Mouse (Mus musculus): Measurements from ENCODE around the gene L3mbtl4. TPM values are rescaled to one million over a fixed set of nuclear protein-coding genes. Genes with fewer than 3 reads are reported as not detected.

L3mbtl4 gene
- total and polyA plus RNA-seq, 3 experiments, result not detected

DNA sequence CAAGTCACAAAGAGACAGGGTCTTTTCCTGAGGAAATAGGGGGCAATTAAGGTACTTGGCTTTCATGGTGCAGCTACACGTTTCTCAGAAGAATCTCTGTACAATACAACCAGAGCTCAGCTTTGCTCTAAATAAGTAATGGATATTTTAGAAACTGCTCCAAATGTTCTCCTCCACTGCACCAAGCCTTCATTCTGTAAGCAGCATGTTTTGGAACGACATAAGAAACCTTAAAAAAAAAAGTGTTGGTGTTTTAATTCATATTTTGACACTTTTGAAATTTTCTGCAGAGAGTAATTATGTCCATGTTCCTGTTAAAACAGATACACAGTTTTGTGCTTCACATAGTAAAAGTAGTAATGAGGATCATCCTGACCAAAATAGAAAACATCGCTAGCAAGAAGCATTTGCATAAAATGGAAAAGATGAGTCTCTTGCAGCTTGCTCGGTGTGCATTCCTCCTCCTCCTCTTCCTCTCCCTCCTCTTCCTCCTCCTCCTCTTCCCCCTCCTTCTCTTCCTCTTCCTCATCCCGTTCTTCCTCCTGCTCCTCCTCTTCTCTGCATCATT lies 369.0 kb downstream of the L3mbtl4 start:
- no peak overlapping the region for H3K4me2 ChIP-seq (ENCODE audit: insufficient read depth, low read depth, poor library complexity, severe bottlenecking)
- no peak for TF ChIP-seq MAX (IDR thresholded peaks at IDR 0.05; ENCODE audit: low read length)
- TF ChIP-seq ZKSCAN1 (IDR thresholded peaks at IDR 0.05; ENCODE audit: borderline replicate concordance, low read depth, low read length), result no peak
- no peak for TF ChIP-seq MAFK (IDR thresholded peaks at IDR 0.05; ENCODE audit: insufficient replicate concordance, low read length)
- TF ChIP-seq E2F4 (IDR thresholded peaks at IDR 0.05; ENCODE audit: insufficient replicate concordance, low read depth, low read length), result no peak
- TF ChIP-seq MYC (IDR thresholded peaks at IDR 0.05; ENCODE audit: low read depth, low read length), result no peak
- TF ChIP-seq TBP (conservative IDR thresholded peaks at IDR 0.05; ENCODE audit: low read depth, low read length), result no peak
- no peak for TF ChIP-seq POLR2AphosphoS2 (IDR thresholded peaks at IDR 0.05; ENCODE audit: low read depth, low read length)
- TF ChIP-seq BHLHE40 (IDR thresholded peaks at IDR 0.05; ENCODE audit: low read depth, low read length), result no peak
- dilution Hi-C loops (cut with MboI; ENCODE audit: extremely low pct_ligation_motif_present, extremely low pct_unique_long_range_greater_than_20kb, low sequenced_read_pairs) (no loop called here), in situ Hi-C loops (cut with MboI; ENCODE audit: low pct_ligation_motif_present, low pct_unique_long_range_greater_than_20kb, low sequenced_read_pairs) (no loop called here)
- H3K27me3 ChIP-seq (replicated peaks), result no peaks in the 10 kb centered on the region
- H3K4me3 ChIP-seq (replicated peaks in 1 of 3; ENCODE audit: low read depth in 2 of 3, low read length in 2 of 3, poor library complexity in 1 of 3), result no peak overlapping the region
- H3K79me2 ChIP-seq (replicated peaks; ENCODE audit: control insufficient read depth, extremely low read depth, insufficient read depth, poor library complexity, severe bottlenecking), result no peaks in the 10 kb centered on the region
- H3K4me1 ChIP-seq (ENCODE audit: control insufficient read depth in 1 of 2, insufficient read depth in 2 of 2), result no peaks in the 10 kb centered on the region
- no peak overlapping the region for H3K27ac ChIP-seq (ENCODE audit: insufficient read depth, low read depth)
- no peak overlapping the region for H3K9ac ChIP-seq (ENCODE audit: insufficient read depth, low read depth)
- no peak for DNase-seq (ENCODE audit: extremely low read depth)
- no peaks in the 10 kb centered on the region for H3K36me3 ChIP-seq (replicated peaks in 1 of 2; ENCODE audit: control insufficient read depth in 1 of 2, insufficient read depth in 1 of 2, low read length in 1 of 2)
- peaks cover 45% of the 10 kb centered on the region for H3K9me3 ChIP-seq (replicated peaks; ENCODE audit: low read length)

DNA sequence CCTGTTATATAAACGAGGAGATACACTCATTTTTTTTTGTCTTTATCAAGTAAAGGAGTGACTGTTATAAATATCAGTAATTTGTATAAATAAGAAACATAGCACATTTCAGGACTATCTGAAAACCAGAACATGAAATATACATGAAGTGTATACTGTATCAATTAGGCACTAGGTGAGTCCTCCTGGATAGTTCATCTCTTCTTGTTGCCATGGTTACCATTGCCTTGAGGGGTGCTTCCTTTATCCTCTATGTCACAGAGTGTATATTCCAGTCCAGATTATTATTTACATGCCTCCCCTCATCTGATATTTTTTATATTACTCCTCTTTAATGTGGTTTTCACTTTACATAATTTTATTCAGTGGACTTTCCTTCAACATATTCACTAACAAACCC lies 392.9 kb downstream of the L3mbtl4 start:
- dilution Hi-C loops (cut with MboI; ENCODE audit: extremely low pct_ligation_motif_present, extremely low pct_unique_long_range_greater_than_20kb, low sequenced_read_pairs), result no loop called here
- H3K79me2 ChIP-seq (replicated peaks; ENCODE audit: control insufficient read depth, extremely low read depth, insufficient read depth, poor library complexity, severe bottlenecking), result no peaks in the 10 kb centered on the region
- DNase-seq (ENCODE audit: extremely low read depth), result no peak
- no peaks in the 10 kb centered on the region for H3K4me1 ChIP-seq (ENCODE audit: control insufficient read depth in 1 of 2, insufficient read depth in 2 of 2)
- no peak overlapping the region for H3K27ac ChIP-seq (ENCODE audit: insufficient read depth, low read depth)
- peaks cover 52% of the 10 kb centered on the region for H3K9me3 ChIP-seq (replicated peaks; ENCODE audit: low read length)
- H3K27me3 ChIP-seq (replicated peaks), result no peaks in the 10 kb centered on the region
- H3K4me2 ChIP-seq (ENCODE audit: insufficient read depth, low read depth, poor library complexity, severe bottlenecking), result no peak overlapping the region
- H3K9ac ChIP-seq (ENCODE audit: insufficient read depth, low read depth), result no peak overlapping the region
- in situ Hi-C loops (cut with MboI; ENCODE audit: low pct_ligation_motif_present, low pct_unique_long_range_greater_than_20kb, low sequenced_read_pairs), result no loop called here
- TF ChIP-seq JUN (IDR thresholded peaks at IDR 0.05; ENCODE audit: insufficient read depth, low read depth, low read length) (no peak), BHLHE40 (IDR thresholded peaks at IDR 0.05; ENCODE audit: low read depth, low read length) (no peak), ZC3H11A (IDR thresholded peaks at IDR 0.05; ENCODE audit: low read depth, low read length) (no peak), GABPA (IDR thresholded peaks at IDR 0.05; ENCODE audit: insufficient replicate concordance, low read depth, low read length) (no peak), TCF12 (IDR thresholded peaks at IDR 0.05; ENCODE audit: low read depth, low read length) (no peak)
- no peaks in the 10 kb centered on the region for H3K36me3 ChIP-seq (replicated peaks in 1 of 2; ENCODE audit: control insufficient read depth in 1 of 2, insufficient read depth in 1 of 2, low read length in 1 of 2)
- H3K4me3 ChIP-seq (replicated peaks in 1 of 3; ENCODE audit: low read depth in 2 of 3, low read length in 2 of 3, poor library complexity in 1 of 3), result no peak overlapping the region

DNA sequence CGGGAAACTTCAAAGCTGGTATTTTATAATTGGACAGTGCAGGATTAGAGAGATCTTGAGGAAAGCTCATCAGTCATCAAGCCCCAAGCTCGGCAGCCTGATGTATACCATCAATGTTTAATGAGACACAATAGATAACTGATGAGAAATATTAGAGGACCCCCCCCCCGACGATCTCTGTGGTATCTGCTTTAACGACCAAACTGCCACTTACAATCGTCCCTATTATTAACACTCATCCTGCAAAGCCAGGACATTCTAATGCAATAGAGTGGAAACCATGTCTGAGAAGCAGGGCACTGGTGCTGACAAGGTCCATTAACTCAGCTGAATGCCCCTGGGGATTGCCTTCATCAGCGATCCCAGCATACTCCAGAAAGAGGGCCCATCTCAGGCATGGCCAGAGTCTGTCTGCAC lies 398.5 kb downstream of the L3mbtl4 start:
- Histone ChIP-seq H3K4me3 (replicated peaks in 1 of 3; ENCODE audit: low read depth in 2 of 3, low read length in 2 of 3, poor library complexity in 1 of 3) (no peak overlapping the region), H3K27me3 (replicated peaks) (no peaks in the 10 kb centered on the region), H3K27ac (ENCODE audit: insufficient read depth, low read depth) (no peak overlapping the region), H3K9me3 (replicated peaks; ENCODE audit: low read length) (peaks cover 51% of the 10 kb centered on the region), H3K4me1 (ENCODE audit: control insufficient read depth in 1 of 2, insufficient read depth in 2 of 2) (no peaks in the 10 kb centered on the region), H3K4me2 (ENCODE audit: insufficient read depth, low read depth, poor library complexity, severe bottlenecking) (no peak overlapping the region), H3K9ac (ENCODE audit: insufficient read depth, low read depth) (no peak overlapping the region), H3K79me2 (replicated peaks; ENCODE audit: control insufficient read depth, extremely low read depth, insufficient read depth, poor library complexity, severe bottlenecking) (no peaks in the 10 kb centered on the region), H3K36me3 (replicated peaks in 1 of 2; ENCODE audit: control insufficient read depth in 1 of 2, insufficient read depth in 1 of 2, low read length in 1 of 2) (no peaks in the 10 kb centered on the region)
- TF ChIP-seq EP300 (IDR thresholded peaks at IDR 0.05; ENCODE audit: low read length) (no peak), CHD2 (IDR thresholded peaks at IDR 0.05; ENCODE audit: low read length) (no peak), MAZ (IDR thresholded peaks at IDR 0.05; ENCODE audit: low read depth, low read length) (no peak), RCOR1 (conservative IDR thresholded peaks at IDR 0.05; ENCODE audit: low read depth, low read length) (no peak), ZNF384 (IDR thresholded peaks at IDR 0.05; ENCODE audit: low read depth, low read length) (no peak), E2F4 (IDR thresholded peaks at IDR 0.05; ENCODE audit: insufficient replicate concordance, low read depth, low read length) (no peak), JUND (conservative IDR thresholded peaks at IDR 0.05; ENCODE audit: low read depth, low read length) (no peak), MEF2A (IDR thresholded peaks at IDR 0.05; ENCODE audit: borderline replicate concordance, low read depth, low read length) (no peak), NRF1 (IDR thresholded peaks at IDR 0.05; ENCODE audit: low read depth, low read length) (no peak), CTCF (conservative IDR thresholded peaks at IDR 0.05 in 1 of 2, IDR thresholded peaks at IDR 0.05 in 1 of 2; ENCODE audit: low read depth in 2 of 2, low read length in 2 of 2) (no peak), ZC3H11A (IDR thresholded peaks at IDR 0.05; ENCODE audit: low read depth, low read length) (no peak), IRF4 (IDR thresholded peaks at IDR 0.05; ENCODE audit: low read depth, low read length) (no peak), RAD21 (IDR thresholded peaks at IDR 0.05; ENCODE audit: low read depth, low read length) (no peak)
- dilution Hi-C loops (cut with MboI; ENCODE audit: extremely low pct_ligation_motif_present, extremely low pct_unique_long_range_greater_than_20kb, low sequenced_read_pairs) (no loop called here), in situ Hi-C loops (cut with MboI; ENCODE audit: low pct_ligation_motif_present, low pct_unique_long_range_greater_than_20kb, low sequenced_read_pairs) (no loop called here)
- DNase-seq (ENCODE audit: extremely low read depth), result no peak
